Mouse (Mus musculus) ES-Bruce4 (cell line): Measurements from ENCODE around the gene Pde4d. TPM values are rescaled to one million over a fixed set of nuclear protein-coding genes. Genes with fewer than 3 reads are reported as not detected.

Source experiments
- H3K27ac ChIP-seq: 2 replicates; pipeline ENCODE4 v1.5.1; 2012; ENCODE audit warnings: low read length, inconsistent platforms; ENCODE audit not compliant: insufficient read depth
- H3K27me3 ChIP-seq: 2 replicates; pipeline ENCODE4 v1.6.1; 2012; ENCODE audit warnings: mild to moderate bottlenecking, low read length, inconsistent platforms; ENCODE audit not compliant: control insufficient read depth, poor library complexity, insufficient read depth, severe bottlenecking
- H3K36me3 ChIP-seq: 2 replicates; pipeline ENCODE4 v1.6.1; 2012; ENCODE audit warnings: inconsistent platforms, mild to moderate bottlenecking, low read length, moderate library complexity; ENCODE audit not compliant: control insufficient read depth, poor library complexity, insufficient read depth, severe bottlenecking
- H3K4me1 ChIP-seq: one replicate; pipeline ENCODE4 v1.8.1; 2011; ENCODE audit warnings: low read length; ENCODE audit not compliant: control insufficient read depth, insufficient read depth
- H3K4me3 ChIP-seq: 2 replicates; pipeline ENCODE4 v1.5.1; 2011; ENCODE audit warnings: low read depth, mild to moderate bottlenecking, low read length
- H3K9ac ChIP-seq: 2 replicates; pipeline ENCODE4 v1.6.1; 2012; ENCODE audit warnings: low read depth, mild to moderate bottlenecking, inconsistent platforms; ENCODE audit not compliant: poor library complexity, severe bottlenecking
- H3K9me3 ChIP-seq: replicated peaks from 2 replicates; pipeline ENCODE4 v1.6.1; 2012; ENCODE audit warnings: mild to moderate bottlenecking, low read length, inconsistent platforms; ENCODE audit not compliant: control insufficient read depth, poor library complexity, insufficient read depth, severe bottlenecking
- CTCF ChIP-seq: IDR thresholded peaks from one replicate; pipeline ENCODE4 v1.8.1; 2011; ENCODE audit warnings: low read depth, low read length
- EP300 ChIP-seq: IDR thresholded peaks from 2 replicates; pipeline ENCODE4 v1.6.1; 2011; ENCODE audit warnings: low read depth, low read length; ENCODE audit not compliant: insufficient read depth
- POLR2A ChIP-seq: IDR thresholded peaks from one replicate; pipeline ENCODE4 v1.8.1; 2011; ENCODE audit warnings: low read length; ENCODE audit not compliant: insufficient read depth
- polyA plus RNA-seq: library from polyadenylated mRNA; stranded (reverse); fragments of >200 nt; gene quantifications from 2 replicates; pipeline ENCODE4 v1.2.4, GENCODE M21; 2011; ENCODE audit warnings: low read depth; ENCODE audit not compliant: missing spikeins, insufficient read depth, insufficient read length

The Pde4d gene
- polyA plus RNA-seq, 1 experiment, result 5.0 TPM

DNA sequence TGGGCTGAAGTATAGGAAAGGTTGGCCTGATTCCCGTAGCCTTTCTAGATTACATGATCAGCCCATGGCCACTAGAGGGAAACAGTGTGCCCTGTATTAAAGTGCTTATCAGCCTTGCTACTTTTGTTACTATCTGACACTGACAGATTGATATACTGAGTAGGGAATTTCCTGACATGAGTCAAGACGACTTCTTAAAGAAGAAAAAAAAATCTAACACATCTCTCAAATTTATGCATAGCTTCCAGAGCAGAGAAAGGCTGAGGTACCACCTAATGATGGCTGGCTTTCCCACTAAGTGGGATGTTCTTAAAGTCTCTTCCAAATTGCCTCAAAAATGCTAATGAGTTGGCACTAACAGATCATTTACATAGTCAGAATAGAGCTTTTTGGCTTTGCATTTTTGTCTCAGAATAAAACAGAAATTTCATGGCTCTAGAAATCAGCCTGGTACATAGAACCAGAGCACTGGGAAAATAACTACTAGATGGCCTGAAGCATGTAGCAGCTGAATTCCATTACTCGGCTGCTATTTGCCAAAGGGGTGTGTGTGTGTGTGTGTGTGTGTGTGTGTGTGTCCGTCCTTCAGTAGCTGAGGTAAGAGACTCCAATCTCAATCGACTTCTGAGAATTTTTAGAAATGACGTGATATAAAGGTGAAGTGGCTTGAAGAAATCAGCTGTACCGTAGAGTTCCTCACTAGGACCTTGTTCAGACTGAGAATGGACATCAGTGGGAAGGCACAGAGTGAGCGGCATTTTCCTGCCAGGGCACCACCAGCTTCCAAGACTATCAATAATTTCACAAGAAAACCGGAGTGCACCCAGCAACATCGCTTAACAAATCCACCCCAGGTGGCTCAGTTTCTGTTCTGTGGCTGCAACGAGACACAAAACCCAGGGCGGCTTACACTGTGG, 1108.9 kb downstream of the Pde4d start:
- no peaks in the 10 kb centered on the region for H3K36me3 ChIP-seq
- H3K9me3 ChIP-seq, result no peaks in the 10 kb centered on the region
- H3K9ac ChIP-seq, result no peak overlapping the region
- no peak overlapping the region for H3K27ac ChIP-seq
- TF ChIP-seq POLR2A (no peak), CTCF (no peak), EP300 (no peak)
- H3K27me3 ChIP-seq, result no peaks in the 10 kb centered on the region
- H3K4me3 ChIP-seq, result no peak overlapping the region
- H3K4me1 ChIP-seq, result no peaks in the 10 kb centered on the region

DNA sequence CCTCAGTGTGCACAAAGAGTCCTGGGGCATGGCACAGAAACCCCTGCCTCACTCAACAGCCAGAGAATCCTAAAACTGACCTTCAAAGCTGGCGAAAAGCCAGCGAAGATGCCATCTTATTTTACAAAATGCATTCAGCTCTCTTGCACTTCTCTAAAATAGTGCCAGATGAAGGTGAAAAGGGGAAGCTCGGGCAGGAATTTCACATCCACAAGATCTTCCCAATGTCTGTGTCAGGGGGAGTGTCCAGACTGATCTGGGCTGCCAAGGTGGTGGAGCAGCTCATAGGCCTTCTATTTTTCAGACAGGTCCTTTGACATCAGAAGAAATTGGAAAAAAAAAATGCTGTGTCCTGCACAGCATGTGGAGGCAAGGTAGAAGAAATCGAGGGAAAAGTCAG, 1110.5 kb downstream of the Pde4d start:
- Histone ChIP-seq H3K36me3 (no peaks in the 10 kb centered on the region), H3K9ac (no peak overlapping the region), H3K27me3 (no peaks in the 10 kb centered on the region), H3K4me1 (no peaks in the 10 kb centered on the region), H3K4me3 (no peak overlapping the region), H3K9me3 (no peaks in the 10 kb centered on the region), H3K27ac (no peak overlapping the region)
- no peak for TF ChIP-seq CTCF
- no peak for TF ChIP-seq EP300
- TF ChIP-seq POLR2A, result no peak

DNA sequence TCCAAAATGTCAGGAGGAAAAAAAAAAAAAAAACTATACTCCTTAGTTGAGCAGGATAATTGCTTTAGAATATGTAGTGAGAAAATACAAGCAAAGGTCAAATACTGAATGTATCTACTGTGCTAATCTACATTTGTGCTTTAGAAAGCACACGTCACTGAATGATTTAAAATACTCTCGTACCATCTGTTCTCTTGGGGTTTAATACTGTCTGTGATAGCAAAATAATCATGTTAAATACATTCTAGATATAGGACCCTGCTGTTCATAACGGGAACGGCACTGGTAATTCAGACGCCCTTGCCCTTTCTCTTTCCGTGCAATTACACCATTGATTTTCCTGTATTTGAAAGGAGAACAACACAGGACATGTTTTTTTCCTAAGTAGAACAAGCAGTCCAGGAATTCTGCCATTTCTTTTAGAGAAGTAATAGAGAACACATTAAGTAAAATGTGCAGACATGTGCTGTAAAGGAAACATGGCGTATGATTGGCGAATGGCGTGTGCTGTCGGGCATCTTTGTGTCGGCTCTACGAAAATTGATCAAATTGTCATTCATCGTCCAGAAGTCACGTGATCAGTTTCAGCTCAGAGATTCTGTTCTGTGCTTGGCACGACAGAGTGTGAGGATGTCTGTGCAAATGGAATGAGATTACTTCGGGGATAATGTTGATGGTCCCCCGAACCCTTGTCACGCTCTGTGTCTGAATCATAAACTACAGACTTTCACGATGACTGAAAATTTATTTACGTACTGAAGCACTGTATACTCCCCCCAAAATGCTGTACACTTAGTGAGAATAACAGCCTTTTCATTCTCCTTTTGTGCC, 1119.1 kb downstream of the Pde4d start:
- no peaks in the 10 kb centered on the region for H3K27me3 ChIP-seq
- H3K9ac ChIP-seq, result no peak overlapping the region
- H3K36me3 ChIP-seq, result no peaks in the 10 kb centered on the region
- no peak for TF ChIP-seq EP300
- no peak for TF ChIP-seq CTCF
- H3K4me1 ChIP-seq, result no peaks in the 10 kb centered on the region
- no peaks in the 10 kb centered on the region for H3K9me3 ChIP-seq
- no peak overlapping the region for H3K4me3 ChIP-seq
- H3K27ac ChIP-seq, result no peak overlapping the region

DNA sequence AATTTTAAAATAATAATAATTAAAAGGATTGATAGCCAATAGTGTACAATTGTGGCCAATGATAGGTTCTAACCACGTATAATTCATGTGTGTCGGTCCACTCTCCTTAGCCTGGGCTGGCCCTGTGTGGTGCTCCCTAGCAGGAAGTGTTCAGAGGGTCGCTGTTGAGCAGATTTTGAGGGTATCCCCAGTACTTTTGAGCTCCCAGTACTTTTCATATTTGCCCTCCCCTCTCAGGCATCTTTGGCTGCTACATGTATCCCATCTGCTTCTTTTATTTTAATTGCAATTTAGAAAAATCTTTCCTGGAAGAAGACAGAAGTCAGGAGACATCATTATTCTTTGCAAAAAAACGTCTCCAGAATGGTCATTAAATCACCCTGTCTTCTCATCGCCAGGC, 1119.7 kb downstream of the Pde4d start:
- Histone ChIP-seq H3K4me3 (no peak overlapping the region), H3K36me3 (no peaks in the 10 kb centered on the region), H3K27me3 (no peaks in the 10 kb centered on the region), H3K9ac (no peak overlapping the region), H3K27ac (no peak overlapping the region), H3K4me1 (no peaks in the 10 kb centered on the region), H3K9me3 (no peaks in the 10 kb centered on the region)
- TF ChIP-seq POLR2A (no peak), EP300 (no peak), CTCF (no peak)

DNA sequence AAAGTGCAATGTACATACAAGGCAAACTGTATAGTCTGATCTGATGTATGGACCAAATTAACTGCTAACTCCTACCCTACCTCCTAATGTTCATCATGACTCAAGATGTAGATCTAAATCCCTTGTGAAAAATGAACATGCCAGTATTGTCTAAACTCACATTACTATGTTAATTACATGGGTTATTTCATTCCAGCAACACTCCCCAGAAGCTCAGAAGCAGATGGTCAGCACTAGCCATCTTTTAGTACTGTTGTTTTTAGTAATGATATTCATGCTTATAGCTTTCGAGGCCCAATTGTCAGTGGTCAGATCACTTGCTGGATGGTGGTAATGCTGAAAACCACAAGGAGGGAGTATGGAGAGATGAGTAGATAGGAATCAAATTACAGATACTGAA, 1127.0 kb downstream of the Pde4d start:
- no peak for TF ChIP-seq POLR2A
- no peak for TF ChIP-seq CTCF
- TF ChIP-seq EP300, result no peak
- Histone ChIP-seq H3K4me3 (no peak overlapping the region), H3K9ac (no peak overlapping the region), H3K9me3 (no peaks in the 10 kb centered on the region), H3K36me3 (no peaks in the 10 kb centered on the region), H3K4me1 (no peaks in the 10 kb centered on the region), H3K27ac (no peak overlapping the region), H3K27me3 (no peaks in the 10 kb centered on the region)

DNA sequence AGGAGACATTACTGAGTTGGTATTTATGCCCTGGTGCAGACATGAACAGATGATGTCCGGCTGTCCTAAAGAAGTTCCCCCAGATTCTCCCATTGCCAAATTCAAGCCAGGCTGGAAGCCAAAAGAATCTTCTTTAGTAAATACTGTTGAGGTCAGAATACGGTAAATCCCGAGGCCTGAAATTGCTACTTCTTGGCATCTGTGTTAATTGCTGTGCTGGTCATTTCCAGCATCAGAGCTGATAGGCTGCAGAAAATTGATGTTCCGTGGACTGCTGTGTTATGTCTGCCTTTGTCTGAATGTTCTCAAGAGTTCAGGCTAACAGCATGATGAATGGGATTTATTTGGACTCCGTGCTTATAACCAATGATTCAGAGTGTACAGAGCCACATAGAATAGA, 1127.7 kb downstream of the Pde4d start:
- H3K27me3 ChIP-seq, result no peaks in the 10 kb centered on the region
- H3K4me3 ChIP-seq, result no peak overlapping the region
- H3K4me1 ChIP-seq, result no peaks in the 10 kb centered on the region
- H3K36me3 ChIP-seq, result no peaks in the 10 kb centered on the region
- no peak overlapping the region for H3K9ac ChIP-seq
- no peak overlapping the region for H3K27ac ChIP-seq
- H3K9me3 ChIP-seq, result no peaks in the 10 kb centered on the region
- TF ChIP-seq CTCF (no peak), POLR2A (no peak)
